Mouse (Mus musculus): ENCODE measurements at regions not wholly inside any gene's neighbourhood (a gene's known extent, or its start where the extent isn't known, plus 50 kb on each side); places are given as distances from the start of the nearest gene placed in this dataset.

DNA sequence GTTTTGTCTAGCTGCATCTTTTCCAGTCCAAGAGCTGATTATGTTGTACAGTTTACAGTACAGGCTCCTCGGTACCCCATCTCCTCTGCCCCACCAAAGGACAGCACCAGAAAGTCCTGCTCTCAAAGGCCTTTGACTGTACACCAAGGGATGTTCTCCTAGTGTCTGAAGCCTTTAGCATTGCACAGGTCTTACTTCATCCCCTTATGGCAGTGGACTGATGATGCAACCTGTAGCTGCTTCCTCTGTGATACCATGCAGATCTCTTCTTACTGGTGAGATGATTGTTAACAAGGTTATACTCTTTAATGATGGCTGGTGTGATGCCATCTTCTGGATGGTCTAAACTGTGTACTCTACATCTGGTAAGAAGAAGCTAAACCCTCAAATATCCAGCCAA, 260.5 kb upstream of the Trib2 start:
- no peak for TF ChIP-seq CHD2 (IDR thresholded peaks at IDR 0.05; ENCODE audit: low read depth, low read length)
- no peak for TF ChIP-seq ZC3H11A (IDR thresholded peaks at IDR 0.05; ENCODE audit: borderline replicate concordance, low read depth, low read length)

Data from ES-E14 (cell line).